Mouse (Mus musculus) layer of hippocampus, adult 9-10 months (tissue): ENCODE results near the gene Spg7.
"Not testable (repeated sequence)": the region's sequence is repeated elsewhere in the genome, so short reads cannot be mapped to it uniquely, and the experiment has no call there.

Source experiments
- DNase-seq: peaks from one replicate; pipeline ENCODE4 v3.0.0; 2022; ENCODE audit warnings: low spot score

The Spg7 gene

DNA sequence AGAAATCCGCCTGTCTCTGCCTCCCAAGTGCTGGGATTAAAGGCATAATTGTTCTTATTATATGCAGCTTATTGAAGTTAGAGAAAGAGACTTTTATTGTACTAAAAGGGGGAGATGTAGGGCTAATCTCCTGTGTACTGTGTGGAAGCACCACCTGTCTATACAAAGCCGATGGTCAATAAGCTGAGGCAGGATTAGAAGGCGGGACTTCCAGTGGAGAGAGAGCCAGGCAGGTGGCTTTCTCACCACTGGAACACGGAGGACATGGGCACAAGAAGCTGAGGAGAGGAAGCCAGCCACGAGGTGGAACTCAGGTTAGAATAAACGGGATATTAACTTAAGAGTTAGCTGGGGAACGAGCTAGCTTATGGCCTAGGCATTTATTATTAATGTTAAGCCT, at the start of gene Spg7:
Spg7 (plus strand) TSS at position 222 of the 400 bp plus-strand sequence.
- DNase-seq = no peak

DNA sequence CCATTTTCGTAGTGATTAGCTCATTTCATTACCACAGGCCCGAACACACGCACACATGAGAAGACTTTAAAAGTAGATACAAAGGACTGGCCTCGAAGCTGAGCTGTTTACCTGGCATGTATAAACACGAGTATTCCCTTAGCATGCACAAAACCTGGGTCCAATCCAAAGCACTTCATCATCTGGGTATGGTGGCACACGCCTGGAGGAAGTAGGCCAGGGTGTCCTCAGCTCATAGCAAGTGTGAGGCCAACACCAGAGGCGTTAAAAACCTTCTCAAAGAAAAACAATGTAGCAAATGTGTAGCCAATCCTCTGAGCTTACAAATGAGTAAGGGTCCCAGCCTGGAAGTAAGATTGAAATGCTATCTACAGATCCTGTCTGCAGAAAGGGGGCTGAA, 48.3 kb upstream of the Spg7 start:
- no peak for DNase-seq

DNA sequence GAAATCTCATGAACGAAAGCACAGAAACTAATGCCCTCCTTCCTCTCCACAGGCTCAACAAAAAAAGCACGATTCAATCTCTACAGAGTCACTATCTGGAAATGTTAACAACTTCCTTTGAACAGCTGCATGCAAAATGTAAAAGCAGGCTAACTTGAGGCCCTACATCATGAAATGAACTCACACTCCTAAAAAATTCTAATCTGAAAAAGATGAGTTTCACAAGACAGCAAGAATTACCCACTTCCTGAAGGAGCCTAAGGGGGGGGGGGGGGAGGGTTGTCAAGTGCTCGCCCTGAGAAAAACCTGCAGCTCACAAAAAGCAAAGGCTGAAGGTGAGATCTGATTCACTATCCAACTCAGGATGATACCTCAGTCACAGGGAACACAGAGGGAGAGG, 47.7 kb upstream of the Spg7 start:
- DNase-seq = no peak

DNA sequence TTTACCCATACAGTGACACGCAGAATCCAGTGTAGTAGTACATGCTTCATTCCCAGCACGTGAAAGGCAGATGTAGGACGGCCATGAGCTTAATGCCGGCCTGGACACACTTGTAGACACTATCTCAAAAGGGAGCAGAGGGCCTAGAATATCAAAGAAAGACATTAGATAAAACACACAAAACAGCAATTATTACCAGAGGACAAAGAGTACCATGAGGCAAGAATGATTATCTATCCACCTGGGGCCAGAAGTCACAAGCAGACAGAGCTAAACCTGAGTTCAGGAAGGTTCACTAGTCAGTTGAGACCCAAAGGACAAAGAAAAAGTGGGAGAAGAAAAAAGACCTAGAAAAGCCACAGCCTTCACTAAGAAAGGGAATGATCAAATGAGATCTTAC, 45.6 kb upstream of the Spg7 start:
- no peak for DNase-seq

DNA sequence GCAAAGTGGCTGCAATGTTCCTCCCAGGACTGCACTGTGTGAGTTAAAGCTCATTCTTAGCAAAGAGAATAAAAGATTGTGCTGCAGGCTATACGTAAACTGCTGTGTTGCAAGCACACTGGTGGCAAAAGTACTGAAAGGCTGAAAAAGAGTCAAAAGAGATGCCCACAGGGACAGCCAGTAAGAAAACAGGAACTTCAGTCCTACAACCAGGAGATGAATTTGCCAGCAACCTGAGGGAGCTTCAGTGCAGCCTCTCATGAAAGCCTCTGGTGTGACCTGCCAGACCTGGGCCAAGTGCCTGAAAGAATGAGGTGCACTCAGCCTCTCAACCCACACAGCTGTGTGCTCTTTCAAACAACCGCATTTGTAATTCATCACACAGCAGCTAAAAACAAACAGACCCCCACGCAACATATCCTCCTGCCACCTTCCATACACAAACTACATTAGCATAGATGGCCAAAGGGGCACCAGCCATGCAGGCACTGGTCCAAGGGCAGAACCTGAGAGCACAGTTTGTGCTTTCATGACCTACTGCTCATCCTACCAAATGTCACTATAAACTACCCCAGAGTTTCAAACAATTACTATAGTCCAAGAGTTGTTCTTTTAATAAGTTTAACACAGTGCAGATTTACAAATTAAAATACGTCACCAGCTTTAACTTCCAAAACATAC, 44.1 kb upstream of the Spg7 start:
- DNase-seq = no peak

DNA sequence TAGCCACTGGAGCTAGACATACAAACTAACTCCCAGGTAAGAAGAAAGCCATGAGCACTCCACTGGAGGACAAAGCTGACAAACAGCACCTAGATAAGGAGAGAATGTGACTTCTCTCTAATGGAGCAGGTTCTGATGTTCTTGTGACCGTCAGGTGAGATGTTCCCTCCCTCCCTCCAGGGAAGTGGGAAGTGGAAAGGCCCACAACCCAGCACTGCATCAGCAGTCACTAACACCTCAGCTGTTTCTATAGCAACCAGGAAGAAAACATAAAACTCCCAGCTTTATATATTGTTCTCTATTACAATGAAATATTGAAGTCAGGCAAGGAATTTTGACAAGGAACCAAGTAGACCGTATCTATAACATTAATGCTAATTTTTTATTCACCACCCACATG, 42.7 kb upstream of the Spg7 start:
- no peak for DNase-seq

DNA sequence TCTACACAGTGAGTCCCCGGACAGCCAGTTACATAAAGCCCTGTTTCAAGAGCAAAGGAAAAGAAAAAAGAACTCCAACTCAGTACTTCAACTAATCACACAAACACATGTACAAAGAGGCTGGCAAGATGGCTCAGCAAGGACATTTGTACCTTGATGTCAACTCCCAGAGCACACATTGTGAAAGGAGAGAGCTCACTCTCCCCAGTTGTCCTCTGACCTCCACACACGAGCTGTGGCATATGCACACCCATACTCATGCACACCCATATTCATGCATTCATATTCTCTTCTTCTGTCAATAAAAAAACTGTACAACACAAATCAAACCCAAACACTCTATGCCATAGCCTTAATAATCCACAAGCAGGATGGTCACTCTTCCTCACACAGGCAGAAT, 41.9 kb upstream of the Spg7 start:
- no peak for DNase-seq

DNA sequence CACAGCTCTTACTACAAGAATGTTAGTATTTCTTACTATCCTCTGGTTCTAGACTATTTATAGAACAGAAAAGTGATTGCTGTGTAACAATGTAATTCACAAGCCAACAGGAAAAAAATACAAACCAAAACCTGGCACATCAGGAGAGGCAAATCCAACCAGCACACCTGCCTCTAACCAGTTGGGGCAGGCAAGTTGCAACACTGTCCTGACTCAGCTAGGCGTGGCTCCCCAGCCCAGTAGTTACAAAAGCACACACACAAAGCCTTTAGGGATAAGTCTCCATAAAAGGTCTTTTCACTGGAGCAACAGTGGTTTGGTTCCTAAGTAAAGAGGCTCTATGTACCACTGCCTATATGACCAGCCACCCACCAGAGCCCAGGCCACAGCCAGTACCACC, 41.5 kb upstream of the Spg7 start:
- no peak for DNase-seq

DNA sequence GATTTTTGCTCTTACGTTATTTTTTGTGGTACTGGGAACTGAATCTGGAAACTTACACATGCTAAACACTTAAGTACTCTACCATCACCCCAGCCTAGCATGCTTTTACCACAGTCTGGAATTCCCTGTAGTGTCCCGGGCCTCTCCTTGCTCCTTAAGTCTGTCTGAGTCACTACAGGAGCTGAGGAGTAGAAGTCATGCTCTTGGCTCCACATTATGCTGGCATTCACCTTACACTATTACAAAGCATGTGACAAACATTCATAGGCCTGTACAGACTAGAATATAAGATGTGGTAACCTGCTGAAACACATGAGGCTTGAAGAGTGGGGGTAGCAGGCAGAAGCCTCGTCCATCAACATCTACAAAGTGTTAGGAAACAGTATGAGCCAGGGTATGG, 40.0 kb upstream of the Spg7 start:
- DNase-seq = no peak

DNA sequence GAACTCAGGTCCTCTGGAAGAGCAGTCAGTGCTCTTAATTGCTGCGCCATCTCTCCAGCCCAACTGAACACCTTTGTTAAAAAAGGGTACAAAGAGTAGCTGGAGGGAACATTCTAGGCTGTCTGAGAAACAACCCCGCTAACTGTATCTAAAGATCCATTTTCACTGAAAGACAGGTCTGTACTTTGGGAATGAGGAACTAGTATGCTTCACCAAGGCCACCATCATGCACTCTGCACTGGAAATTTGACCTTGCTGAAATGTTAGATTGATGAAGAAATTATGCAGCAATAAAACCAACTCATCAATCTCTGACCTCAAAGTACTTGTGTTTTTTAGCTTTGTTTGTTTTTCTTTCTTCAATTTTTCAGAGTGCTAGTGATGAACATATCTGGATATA, 38.5 kb upstream of the Spg7 start:
- no peak for DNase-seq

DNA sequence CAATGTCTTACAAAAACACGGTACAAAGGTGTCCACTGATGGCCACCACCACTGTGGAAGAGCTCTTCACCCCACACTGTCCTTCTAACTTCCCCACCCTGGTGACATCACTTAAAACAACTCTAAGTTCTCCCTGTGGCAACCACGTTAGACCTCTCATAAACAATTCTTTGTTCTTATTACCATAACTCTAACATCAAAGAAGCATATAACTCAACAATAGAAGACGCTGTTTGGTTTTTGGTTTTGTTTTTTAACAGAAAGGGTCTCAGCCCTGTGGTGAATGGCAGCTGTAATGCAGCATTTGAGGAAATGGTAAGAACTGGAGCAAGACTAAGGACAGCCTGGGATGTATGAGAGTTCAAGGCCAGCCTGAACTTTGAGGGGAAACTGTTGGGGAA, 36.8 kb upstream of the Spg7 start:
- no peak for DNase-seq

DNA sequence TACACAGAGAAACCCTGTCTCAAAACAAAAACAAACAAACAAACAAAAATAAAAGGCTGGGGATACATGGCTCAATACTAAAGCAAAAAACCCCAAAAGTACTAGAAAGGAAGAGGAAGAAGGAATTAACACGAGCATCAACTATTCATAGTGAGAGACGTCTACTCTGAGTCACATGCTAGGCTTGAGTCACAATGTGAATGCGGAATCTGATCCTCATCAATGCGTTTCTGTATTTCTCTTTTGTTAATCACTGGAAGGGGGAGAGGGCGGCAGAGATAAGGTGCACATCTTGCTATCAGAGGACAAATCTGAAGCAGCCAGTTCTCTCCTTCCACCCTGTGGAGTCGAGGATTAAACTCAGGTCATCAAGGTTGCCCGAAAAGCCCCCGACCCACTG, 35.0 kb upstream of the Spg7 start:
- no peak for DNase-seq

DNA sequence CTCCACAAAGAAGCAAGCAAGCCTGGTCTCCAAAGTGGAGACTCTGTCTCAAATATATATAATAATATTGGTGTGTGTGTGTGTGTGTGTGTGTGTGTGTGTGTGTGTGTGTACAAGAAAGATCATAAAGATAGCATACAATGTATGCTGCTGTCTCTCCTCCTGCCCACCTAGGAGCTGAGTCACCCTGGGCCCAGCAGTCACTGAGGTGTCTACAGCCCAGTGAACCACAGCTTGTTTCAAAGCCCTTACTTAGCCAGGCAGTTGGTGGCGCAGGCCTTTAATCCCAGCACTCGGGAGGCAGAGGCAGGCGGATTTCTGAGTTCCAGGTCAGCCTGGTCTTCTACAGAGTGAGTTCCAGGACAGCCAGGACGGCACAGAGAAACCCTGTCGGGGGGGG, 32.7 kb upstream of the Spg7 start:
- DNase-seq = not testable (repeated sequence)

DNA sequence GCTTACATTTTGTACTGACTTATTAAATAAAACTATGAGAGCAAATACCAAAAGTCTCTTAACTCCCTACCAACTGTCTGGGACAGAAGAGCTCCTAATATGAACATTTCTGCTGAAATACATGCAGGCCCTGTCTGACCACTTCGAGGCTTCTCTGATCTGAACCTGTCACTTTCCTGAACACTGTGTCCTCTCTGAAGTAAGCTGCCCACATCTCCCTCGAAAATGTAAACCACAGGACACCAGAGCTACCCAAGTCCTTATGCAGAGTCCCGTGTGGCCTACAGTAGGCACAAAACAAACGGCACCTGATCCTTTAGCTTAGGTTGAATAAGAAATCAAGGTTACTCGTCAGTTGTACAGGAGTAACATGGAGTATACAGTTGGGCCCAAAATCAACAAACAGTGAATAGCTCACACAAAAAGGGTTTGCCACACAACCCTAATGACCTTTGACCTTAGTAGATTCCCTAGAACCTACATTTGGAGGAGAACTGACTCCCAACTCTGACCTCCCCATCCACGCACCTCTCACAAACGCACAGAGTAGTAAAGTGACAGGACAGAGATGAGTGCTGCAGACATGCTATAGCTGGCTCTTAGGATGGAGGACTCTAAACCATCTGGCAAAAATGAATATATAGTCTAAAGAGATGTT, 31.3 kb upstream of the Spg7 start:
- no peak for DNase-seq

DNA sequence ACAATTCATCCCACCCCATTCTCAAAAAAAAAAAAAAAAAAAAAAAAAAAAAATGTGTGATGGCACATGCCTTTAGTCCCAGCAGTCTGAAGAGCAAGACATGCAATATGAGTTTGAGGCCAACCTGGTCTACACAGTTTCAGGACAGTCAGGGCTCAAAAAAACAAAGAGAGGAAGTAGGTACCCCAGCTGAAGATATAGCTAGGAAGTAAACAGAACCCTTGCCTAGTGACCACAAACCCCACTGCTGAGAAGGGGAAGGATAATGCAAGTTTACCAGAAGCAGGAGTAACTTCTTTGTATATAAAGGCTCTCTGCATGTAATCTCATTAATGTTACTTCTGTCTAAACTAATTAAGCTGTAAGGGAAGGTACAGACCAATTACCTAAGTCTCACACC, 30.0 kb upstream of the Spg7 start:
- DNase-seq = no peak

DNA sequence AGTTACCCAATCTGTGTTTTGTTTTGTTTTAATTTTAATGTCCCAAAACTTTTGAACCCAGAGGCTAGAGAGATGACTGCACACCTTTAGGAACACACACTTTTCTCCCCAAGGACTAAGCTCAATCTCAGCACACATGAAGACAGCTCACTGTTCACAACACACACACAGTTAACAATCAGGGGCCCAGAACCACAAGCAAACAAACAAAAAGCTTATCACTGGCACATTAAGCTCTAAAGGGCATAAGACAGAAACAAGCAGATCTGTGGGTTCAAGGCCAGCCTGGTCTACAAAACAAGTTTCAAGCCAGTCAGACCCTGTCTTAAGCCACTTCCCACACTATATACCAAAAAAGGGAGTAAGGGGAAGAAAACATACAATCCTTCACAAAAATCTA, 29.3 kb upstream of the Spg7 start:
- DNase-seq = no peak

DNA sequence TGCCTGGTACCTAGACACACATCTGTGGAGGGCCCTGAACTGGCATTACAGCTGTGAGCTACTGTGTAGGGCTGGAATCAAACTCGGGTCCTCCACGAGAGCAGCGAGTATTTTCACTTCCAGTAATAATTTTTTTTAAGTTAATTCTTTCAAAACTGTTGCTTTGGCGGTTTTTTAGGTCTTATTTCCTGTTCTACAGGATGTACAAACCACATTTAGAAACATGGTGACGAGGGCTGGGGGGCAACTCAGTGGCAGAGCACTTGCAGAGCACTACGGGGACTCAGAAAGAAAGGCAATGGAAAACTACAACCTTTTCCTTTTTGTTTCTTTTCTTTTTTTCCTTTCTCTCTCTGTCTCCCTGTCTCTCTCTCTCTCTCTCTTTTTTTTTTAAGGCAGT, 28.6 kb upstream of the Spg7 start:
- DNase-seq = no peak

DNA sequence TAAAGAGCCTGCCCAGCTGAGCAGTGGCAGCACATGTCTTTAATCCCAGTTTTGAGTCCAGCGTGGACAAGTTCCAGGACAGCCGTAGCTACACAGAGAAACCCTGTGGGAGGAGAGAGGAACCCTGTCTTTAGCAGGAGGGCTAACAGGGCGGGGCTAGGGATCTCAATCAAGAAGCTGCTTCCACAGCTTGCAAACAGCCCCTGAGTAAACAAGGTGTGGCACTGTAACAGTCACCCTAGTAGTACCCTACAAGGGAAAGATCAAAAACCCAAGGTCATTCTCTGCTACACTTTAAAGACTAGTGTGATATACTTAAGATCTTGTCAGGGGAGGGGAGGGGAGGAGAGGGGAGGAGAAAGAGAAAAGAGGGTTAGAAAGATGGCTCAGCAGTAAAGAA, 25.8 kb upstream of the Spg7 start:
- no peak for DNase-seq

DNA sequence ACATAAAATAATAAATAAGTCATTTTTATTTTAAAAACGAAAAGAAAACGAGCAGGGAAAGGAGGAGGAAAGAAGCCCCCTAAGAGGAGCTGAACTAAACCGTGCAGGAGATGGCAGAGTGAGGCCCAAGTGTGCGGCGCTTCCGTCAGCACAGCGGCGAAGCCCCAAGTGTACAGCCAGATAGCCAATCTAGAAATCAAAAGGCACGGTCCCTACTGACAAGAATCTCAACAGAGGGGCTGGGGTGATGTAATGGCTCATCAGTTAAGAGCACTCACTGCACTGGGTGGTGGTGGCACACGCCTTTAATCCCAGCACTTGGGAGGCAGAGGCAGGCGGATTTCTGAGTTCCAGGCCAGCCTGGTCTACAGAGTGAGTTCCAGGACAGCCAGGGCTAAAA, 25.3 kb upstream of the Spg7 start:
- DNase-seq = no peak

DNA sequence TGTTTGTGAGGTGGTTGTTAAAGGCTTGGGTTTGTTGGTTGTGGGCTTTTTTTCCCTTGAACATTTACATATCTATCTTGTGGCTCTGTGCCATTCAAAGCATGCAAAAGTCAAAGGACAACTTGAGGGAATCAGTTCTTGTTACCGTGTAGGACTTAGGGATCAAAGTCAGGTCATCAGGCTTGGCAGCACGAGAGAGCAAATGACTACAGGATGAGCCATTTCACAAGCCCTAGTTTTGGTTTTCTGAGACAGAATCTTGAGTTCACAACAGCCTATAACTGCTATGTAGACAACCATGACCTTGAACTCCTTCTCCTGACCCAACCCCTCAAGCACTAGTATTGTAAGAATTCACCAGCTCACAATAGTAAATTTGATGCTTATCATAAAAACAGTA, 24.4 kb upstream of the Spg7 start:
- no peak for DNase-seq

DNA sequence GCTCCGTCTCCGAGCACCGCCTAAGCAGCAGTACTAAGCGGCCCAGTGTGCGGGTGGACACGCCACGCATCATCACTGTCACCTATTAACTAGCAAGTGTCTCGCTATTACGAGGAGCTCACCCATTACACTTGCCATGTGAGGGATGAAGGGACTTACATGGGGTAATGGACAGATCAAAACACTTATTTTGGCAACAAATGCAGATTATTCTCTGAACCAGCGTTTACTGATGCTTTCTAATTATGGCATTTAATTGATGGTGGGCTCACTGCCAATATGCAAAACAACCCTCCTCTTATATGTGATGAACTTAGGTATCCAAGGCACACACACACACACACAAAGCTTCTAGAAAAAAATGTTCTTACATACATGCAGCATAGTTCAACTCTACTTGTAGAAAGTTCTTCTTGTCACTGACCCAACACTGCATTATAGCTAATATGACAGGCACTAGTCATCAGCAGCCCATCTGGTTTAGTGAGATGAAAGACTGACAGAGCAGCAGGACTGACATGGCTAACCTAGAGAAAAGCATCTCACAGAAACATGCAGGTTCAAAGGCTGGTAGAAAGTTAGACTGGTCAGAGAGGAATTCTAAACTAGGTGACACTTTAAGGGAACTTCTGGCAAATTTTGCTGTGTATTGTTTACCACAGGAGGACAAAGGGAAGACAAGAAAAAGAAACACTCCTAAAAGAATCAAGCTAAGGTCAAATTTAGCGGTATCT, 23.2 kb upstream of the Spg7 start:
- DNase-seq = no peak

DNA sequence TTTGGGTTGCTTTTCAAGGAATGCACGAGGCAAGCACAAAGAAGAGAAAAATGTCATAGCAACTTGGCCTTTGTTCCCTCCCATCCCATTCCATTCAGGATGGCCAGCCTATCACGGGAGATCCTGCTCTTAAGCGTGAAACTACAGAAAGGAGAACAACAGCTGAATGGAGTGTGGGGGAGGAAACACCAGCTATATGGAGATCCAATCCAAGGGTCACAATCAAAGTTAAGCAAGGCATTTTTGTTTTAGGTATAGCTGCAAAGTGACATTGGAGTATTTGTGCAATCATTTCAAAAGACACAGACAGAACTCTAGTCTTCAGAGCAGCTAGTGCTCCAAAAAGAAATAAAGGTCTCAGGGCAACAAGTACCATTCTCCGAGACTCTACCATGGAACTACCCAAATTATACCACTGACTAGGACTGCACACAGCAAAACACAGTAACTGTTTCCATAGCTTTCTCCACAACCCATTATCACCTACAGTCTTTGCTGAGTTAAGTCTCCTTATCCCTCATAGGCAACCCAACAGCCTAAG, 22.6 kb upstream of the Spg7 start:
- DNase-seq = no peak

DNA sequence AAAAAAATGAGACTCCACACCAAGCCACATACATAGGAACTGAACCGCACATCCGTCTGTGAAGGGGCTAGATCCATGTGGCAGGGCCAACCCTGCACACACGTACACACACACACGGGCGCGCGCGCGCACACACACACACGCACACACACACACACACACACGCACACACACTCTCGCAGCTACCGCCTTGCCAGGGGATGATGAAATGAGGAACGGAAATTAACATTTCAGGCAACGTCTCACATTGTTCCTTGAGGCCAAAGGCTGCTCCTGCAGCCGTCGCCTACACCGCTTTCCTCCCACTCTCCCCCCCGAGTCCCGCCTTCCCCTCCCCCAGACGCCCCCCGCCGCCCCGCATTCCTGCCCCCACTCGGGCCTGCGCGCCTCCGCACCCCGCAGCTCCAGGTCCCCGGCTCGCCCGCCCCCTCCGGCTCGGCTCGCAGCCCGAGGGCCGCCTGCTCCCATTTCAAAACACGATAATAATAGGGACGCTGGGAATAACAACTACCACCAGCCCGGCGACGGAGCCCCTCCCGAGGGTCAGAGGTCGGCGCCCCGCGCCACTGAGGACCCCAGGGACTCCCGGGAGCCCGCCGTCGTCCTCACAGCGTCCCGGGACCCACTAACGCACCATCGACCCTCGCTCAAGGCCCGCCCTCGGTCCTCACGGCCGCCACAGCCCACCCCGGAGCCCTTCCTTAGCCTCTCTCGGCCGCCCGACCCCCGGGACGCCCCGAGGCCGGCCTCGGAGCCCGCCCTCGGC, 21.6 kb upstream of the Spg7 start:
- no peak for DNase-seq
